23 mouse cellular contexts compared by ENCODE assay signal in genomic region chr14:94098856-94099255, GRCm38 (mm10).
DNase-seq lines count a peak whose midpoint lies in the region; ATAC-seq lines count a peak whose summit lies in the region.
"Had no signal": no experiment of that assay in that cellular context is flagged by ENCODE, and none has a peak within 500 bp of the region (broad histone marks: within the 10 kb centered on the region; RNA-seq: fewer than 3 reads in every experiment).

No protein-coding gene starts in this region.

- H3K4me3 ChIP-seq in kidney, embryonic 15.5 days (replicated peaks), result no peak overlapping the region
- H3K4me3 ChIP-seq: embryonic facial prominence, embryonic 13.5 days; heart, adult 2 months; heart, embryonic 15.5 days; limb, embryonic 15.5 days; liver, embryonic 15.5 days; midbrain, embryonic 12.5 days; myocyte had no signal

- H3K4me1 ChIP-seq in kidney, embryonic 15.5 days, result no peaks in the 10 kb centered on the region
- H3K4me1 ChIP-seq: embryonic facial prominence, embryonic 13.5 days; heart, embryonic 15.5 days; limb, embryonic 15.5 days; liver, embryonic 15.5 days; midbrain, embryonic 12.5 days had no signal

- no peaks in the 10 kb centered on the region for H3K27me3 ChIP-seq in kidney, embryonic 15.5 days
- H3K27me3 ChIP-seq: embryonic facial prominence, embryonic 13.5 days; heart, embryonic 15.5 days; limb, embryonic 15.5 days; liver, embryonic 15.5 days; midbrain, embryonic 12.5 days had no signal

- 56% methylated on average over 2 of the region's 2 CpGs for WGBS in kidney, embryonic 15.5 days

- no peak overlapping the region for H3K4me2 ChIP-seq in kidney, embryonic 15.5 days
- H3K4me2 ChIP-seq: embryonic facial prominence, embryonic 13.5 days; heart, embryonic 15.5 days; limb, embryonic 15.5 days; liver, embryonic 15.5 days; midbrain, embryonic 12.5 days had no signal

- no peak for ATAC-seq in kidney, embryonic 15.5 days (replicated peaks; ENCODE audit: low FRiP score)
- ATAC-seq: hindbrain, embryonic 16.5 days; intestine, postnatal 0 days; lung, postnatal 0 days had no signal

- H3K9ac ChIP-seq in kidney, embryonic 15.5 days, result no peak overlapping the region
- H3K9ac ChIP-seq: embryonic facial prominence, embryonic 13.5 days; heart, embryonic 15.5 days; limb, embryonic 15.5 days; liver, embryonic 15.5 days; midbrain, embryonic 12.5 days had no signal

- peak; percentile 13 for DNase-seq in layer of hippocampus, adult 11-12 months (ENCODE audit: low spot score)
- no peak for DNase-seq in layer of hippocampus, postnatal 10 days (ENCODE audit: low spot score in 2 of 2)
- DNase-seq in right cerebral cortex, postnatal 10 days (ENCODE audit: low spot score in 2 of 2), result peak; percentile 26 to 39
- DNase-seq in right cerebral cortex, postnatal 25 days, result no peak
- peak; percentile 23 to 34 for DNase-seq in left cerebral cortex, adult 9 months (ENCODE audit: low spot score in 2 of 2)
- no peak for DNase-seq in adrenal gland, adult 8-10 months
- DNase-seq: adrenal gland, postnatal 10 days; cerebellum, adult 11-12 months; cerebellum, postnatal 14 days; gastrocnemius, postnatal 14 days; heart, adult 2 months; heart, postnatal 4 days; thymus, postnatal 14 days had no signal

- H3K36me3 ChIP-seq in kidney, embryonic 15.5 days, result no peaks in the 10 kb centered on the region
- H3K36me3 ChIP-seq: embryonic facial prominence, embryonic 13.5 days; heart, embryonic 15.5 days; limb, embryonic 15.5 days; liver, embryonic 15.5 days; midbrain, embryonic 12.5 days had no signal

- no peaks in the 10 kb centered on the region for H3K9me3 ChIP-seq in kidney, embryonic 15.5 days (replicated peaks)
- H3K9me3 ChIP-seq: embryonic facial prominence, embryonic 13.5 days; heart, embryonic 15.5 days; limb, embryonic 15.5 days; liver, embryonic 15.5 days; midbrain, embryonic 12.5 days had no signal

- no peak overlapping the region for H3K27ac ChIP-seq in kidney, embryonic 15.5 days
- H3K27ac ChIP-seq: embryonic facial prominence, embryonic 13.5 days; heart, adult 2 months; heart, embryonic 15.5 days; limb, embryonic 15.5 days; liver, embryonic 15.5 days; midbrain, embryonic 12.5 days had no signal

Comparison
In these comparisons a context has a peak if more than half of its experiments do, and no peak if none do; other contexts are left out.
1. DNase-seq: peak in layer of hippocampus, adult 11-12 months (single experiment), right cerebral cortex, postnatal 10 days (2 of 2) and left cerebral cortex, adult 9 months (2 of 2); none in layer of hippocampus, postnatal 10 days (0 of 2), right cerebral cortex, postnatal 25 days (single experiment) and adrenal gland, adult 8-10 months (single experiment).